Mouse (Mus musculus): ENCODE results near the gene Mtmr4.

Mtmr4 gene

GRCm38 (mm10) chr11:87581933-87582710, 9.8 kb upstream of the Mtmr4 start:
- DNase-seq (ENCODE audit: low read depth): peak; percentile 77

DNA sequence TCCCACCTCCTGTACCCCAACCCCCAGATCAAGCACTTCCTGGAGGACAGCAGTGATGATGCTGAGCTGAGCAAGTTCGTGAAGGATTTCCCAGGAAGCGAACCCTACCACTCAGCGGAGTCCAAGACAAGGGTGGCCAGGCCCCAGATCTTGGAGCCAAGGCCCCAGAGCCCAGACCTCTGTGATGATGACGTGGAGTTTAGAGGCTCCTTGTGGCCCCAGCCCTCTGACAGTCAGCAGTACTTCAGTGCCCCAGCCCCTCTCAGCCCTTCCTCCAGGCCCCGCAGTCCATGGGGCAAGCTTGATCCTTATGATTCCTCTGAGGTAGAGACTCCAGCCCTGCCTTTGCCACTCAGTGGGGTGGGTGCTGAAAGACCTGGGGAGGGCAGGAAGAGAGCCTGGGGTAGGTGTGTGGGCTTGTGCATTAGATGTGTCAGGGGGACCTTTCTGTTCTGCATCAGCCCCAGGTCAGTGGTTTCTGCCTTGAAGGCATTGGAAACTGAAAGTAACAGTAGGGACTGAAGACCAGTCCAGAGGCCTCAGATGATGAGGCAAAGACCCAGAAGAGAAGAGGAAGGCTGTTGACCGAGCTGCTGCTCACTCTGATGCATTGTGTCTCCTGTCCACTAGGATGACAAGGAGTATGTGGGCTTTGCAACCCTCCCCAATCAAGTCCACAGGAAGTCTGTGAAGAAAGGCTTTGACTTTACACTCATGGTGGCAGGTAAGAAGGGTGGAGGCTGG, 8.5 kb upstream of the Mtmr4 start:
- no peak for DNase-seq (ENCODE audit: low read depth)

- peak; percentile 77 for DNase-seq (ENCODE audit: low read depth)
Observed at GRCm38 (mm10) chr11:87584711-87585505, 7.1 kb upstream of the Mtmr4 start.

DNA sequence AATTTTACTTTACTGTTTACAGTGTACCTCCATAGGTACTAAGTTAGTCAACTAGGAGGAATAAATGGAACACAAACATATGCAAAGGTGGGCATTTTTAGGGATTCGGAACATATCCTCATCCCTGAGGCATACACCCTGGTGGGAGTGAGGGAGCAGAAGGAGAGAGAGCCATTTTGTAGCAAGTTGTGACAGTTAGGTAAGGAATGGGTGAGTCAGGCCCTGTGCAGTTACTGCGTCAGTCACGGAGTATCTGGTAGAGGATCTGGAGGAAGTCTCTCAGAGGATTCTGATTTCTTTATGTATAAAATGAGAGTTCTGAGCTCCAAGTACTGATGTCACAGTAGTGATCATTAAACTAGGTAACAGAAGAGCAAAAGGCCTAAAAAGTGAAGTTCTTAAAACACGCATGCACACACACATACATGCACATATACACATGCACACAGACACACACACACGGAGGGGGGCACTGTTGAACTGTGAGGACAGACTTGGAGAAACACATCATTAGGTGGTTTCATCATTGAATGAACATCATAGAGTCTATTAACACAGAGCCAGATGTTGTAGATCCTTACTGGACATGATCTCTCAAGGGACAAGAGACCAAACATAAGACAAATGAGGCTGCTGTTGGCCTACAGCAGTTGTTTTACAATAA, 4.6 kb upstream of the Mtmr4 start:
- peak; percentile 64 for DNase-seq (ENCODE audit: low read depth)

- no peak for DNase-seq (ENCODE audit: low read depth)
Observed at GRCm38 (mm10) chr11:87589605-87590004, 2.4 kb upstream of the Mtmr4 start.

DNA sequence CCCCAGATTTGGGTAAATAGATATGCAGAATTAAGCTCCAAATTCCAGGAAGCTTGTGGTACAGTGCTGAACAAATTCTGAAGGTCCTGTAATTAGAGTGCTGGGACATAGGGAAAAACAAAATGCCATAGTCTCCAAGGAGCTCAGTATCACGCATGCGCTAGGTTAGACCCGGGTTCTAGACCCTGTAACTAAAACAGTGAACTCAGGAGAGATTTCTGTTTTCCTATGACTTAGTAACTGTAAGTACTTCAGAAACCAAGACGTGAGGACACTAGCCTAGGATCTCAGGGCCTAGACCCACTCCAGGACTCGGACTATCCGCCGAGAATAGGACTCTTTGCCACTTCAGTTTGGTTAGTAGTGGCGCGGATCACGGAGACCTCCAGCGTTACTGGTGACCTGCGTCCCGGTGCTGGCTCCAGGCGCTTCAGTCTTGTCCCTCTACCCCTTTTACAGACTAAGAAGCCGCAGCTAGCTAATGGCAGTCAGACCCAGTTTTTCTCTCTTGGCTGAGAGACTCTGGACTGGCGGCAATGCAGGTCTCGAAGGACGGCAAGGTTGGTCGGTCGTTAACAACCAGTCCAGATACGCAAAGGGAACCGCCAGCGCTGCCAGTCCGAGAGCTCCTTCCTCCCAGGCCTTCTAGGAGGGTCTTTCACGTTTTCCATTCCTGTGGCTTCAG, 979 bp upstream of the Mtmr4 start:
- peak; percentile 54 for DNase-seq (ENCODE audit: low read depth)

- DNase-seq (ENCODE audit: low read depth): no peak
Observed at GRCm38 (mm10) chr11:87592354-87592695, 363 bp downstream of the Mtmr4 start.

DNA sequence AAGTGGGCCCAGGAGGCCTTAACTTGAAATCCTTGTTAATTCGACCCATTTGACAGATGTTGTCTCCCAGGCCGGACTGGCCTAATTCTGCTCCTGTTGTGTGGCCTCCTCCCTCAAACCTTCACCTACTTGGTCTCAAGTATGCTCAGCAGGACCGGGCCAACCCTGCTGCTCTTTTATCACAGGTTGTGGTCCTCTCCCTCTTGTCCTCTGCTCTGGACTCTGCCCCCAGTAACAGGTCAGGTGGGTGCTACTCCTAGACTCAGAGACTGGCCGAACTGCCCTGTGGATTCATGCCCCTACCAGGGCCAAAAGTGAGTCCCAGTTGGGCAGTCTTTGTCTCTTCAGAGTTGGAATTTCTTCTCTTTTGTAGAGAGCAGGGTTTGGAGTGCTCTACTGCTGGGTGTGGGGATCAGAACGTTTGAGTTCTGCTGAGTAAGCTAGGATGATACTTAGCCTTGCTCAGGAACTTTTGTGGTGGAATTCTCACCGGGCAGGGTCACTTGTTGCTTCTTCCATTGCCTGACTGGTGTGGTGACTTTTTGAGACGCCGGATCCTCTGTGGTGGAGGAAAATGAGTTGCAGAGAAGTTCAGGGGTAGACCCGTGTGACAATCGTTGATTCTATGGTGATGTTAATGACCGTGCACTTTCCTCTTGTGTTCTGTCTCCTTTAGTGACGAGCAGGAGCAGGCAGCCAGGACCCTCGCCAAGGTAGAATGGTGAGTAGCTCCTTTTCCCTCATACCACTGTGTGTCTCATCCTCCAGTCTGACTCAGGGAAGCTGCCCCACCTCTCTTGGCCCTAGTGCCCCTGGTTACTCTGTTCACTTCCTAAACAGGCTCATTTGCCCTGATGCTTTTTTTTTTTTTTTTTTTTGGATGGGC, 994 bp downstream of the Mtmr4 start:
- peak; percentile 55 for DNase-seq (ENCODE audit: low read depth)

- DNase-seq (ENCODE audit: low read depth): peak; percentile 93
Observed at GRCm38 (mm10) chr11:87595327-87595841, 3.4 kb downstream of the Mtmr4 start.

DNA sequence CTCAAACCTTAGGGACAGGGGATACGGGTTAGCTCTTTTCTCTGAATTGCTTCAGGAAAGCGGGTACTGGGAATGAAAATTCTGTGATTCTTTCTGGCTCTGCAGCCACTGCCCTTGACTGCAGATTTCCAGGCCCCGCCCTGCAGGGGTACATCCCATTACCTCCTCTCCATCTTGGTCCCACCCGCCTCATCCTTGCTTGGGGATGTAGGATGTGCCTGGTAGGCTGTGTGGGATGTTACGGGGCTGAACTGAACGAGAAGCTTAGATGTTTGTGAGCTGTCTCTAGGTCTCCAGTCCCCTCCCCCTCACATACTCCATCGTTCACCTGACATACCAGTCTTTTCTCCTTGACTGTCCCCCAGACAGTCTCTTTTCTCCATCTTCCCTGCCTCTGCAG, 4.0 kb downstream of the Mtmr4 start:
- peak; percentile 48 for DNase-seq (ENCODE audit: low read depth)

- peak; percentile 22 for DNase-seq (ENCODE audit: low read depth)
Observed at GRCm38 (mm10) chr11:87596492-87596891, 4.5 kb downstream of the Mtmr4 start.

DNA sequence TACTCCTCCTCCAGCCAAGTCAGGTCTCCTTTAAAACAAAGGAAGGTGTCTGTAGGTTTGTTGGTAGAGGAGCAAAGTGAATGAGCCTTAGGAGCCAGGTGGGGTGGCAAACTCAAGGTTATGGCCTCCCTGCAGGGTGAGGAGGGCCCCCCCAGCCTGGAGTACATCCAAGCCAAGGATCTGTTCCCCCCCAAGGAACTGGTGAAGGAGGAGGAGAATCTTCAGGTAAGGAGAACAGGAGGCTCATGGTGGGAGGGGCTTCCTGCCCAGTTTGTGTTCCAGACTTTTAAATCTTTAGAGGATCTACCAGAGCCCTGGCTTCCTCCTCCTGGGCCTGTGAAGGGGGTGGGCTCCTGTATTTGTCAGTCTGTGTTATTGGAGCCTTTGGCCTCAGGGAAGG, 5.1 kb downstream of the Mtmr4 start:
- no peak for DNase-seq (ENCODE audit: low read depth)

- no peak for DNase-seq (ENCODE audit: low read depth)
Observed at GRCm38 (mm10) chr11:87599395-87600089, 7.6 kb downstream of the Mtmr4 start.

- DNase-seq (ENCODE audit: low read depth): no peak
Observed at GRCm38 (mm10) chr11:87600322-87600853, 8.4 kb downstream of the Mtmr4 start.

- DNase-seq (ENCODE audit: low read depth): no peak
Observed at GRCm38 (mm10) chr11:87602234-87602633, 10.3 kb downstream of the Mtmr4 start.

GRCm38 (mm10) chr11:87603571-87603970, 11.6 kb downstream of the Mtmr4 start:
- no peak for DNase-seq (ENCODE audit: low read depth)

DNA sequence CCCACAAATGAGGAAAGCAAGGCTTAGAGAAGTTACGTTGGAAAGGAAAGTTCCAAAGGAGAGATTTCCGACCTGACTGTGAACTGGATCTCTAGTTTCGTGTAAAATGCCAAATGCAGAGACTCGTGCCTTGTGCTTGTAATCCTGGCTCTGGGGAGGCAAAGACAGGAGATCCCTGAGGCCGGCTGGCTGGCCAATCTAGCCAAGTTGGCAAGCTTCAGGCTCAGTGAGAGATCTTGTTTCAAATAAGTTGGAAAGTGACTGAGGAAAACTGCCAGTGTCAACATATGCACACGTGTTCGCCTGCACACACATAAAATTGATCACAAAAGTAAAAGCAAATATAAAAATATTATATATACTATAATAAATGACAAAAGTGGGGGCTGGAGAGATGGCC, 17.3 kb downstream of the Mtmr4 start:
- DNase-seq (ENCODE audit: low read depth): peak; percentile 46

GRCm38 (mm10) chr11:87611547-87611946, 19.6 kb downstream of the Mtmr4 start:
- no peak for DNase-seq (ENCODE audit: low read depth)

DNA sequence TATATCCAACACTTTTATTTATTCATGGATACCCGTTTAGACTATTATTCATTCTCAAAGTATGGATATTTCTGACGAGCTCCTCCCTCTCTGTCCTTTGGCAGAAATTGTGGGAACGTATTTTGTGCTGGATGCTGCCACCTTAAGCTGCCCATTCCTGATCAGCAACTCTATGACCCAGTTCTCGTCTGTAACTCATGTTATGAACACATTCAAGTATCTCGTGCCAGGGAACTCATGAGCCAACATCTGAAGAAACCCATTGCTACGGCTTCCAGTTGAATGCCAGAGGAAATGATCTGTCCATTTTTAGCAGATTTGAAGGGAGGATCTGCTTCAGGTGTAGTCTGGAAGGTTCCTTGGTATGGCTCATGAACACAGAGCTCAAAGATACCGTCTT, 22.0 kb downstream of the Mtmr4 start:
- no peak for DNase-seq (ENCODE audit: low read depth)

Measured in NIH3T3 (cell line).